Mouse (Mus musculus) limb, embryonic 12.5 days (tissue): ENCODE results near the gene Stil. TPM values are rescaled to one million over a fixed set of nuclear protein-coding genes. Genes with fewer than 3 reads are reported as not detected.
A peak's percentile ranks its signal among the peaks of the same experiment; 100 is the strongest.

ENCODE experiments used
- ATAC-seq: fragments of 200-750 bp; cut with Nextera tagmentation; 2 replicates; pipeline ENCODE4 v1.8.0; 2017; ENCODE audit warnings: low read depth, moderate TSS enrichment; ENCODE audit not compliant: insufficient number of reproducible peaks, insufficient read depth, low FRiP score, low TSS enrichment
- H3K27ac ChIP-seq: fragments of 300-500 bp; sonication (generic); 2 replicates; pipeline ENCODE4 v1.5.1; 2016; ENCODE audit warnings: mild to moderate bottlenecking, moderate library complexity
- H3K27me3 ChIP-seq: fragments of 300-500 bp; sonication (generic); 2 replicates; pipeline ENCODE4 v1.6.1; 2016; ENCODE audit warnings: mild to moderate bottlenecking, moderate library complexity
- H3K36me3 ChIP-seq: fragments of 300-500 bp; sonication (generic); 2 replicates; pipeline ENCODE4 v1.6.1; 2016; ENCODE audit warnings: mild to moderate bottlenecking, moderate library complexity
- H3K4me1 ChIP-seq: fragments of 300-500 bp; sonication (generic); replicated peaks from 2 replicates; pipeline ENCODE4 v1.6.1; 2016
- H3K4me2 ChIP-seq: fragments of 300-500 bp; sonication (generic); 2 replicates; pipeline ENCODE4 v1.6.1; 2016; ENCODE audit warnings: mild to moderate bottlenecking, moderate library complexity
- H3K4me3 ChIP-seq: fragments of 300-500 bp; sonication (generic); replicated peaks from 2 replicates; pipeline ENCODE4 v1.5.1; 2016; ENCODE audit warnings: mild to moderate bottlenecking
- H3K9ac ChIP-seq: fragments of 300-500 bp; sonication (generic); replicated peaks from 2 replicates; pipeline ENCODE4 v1.6.1; 2016; ENCODE audit warnings: mild to moderate bottlenecking, moderate library complexity
- H3K9me3 ChIP-seq: fragments of 300-500 bp; sonication (generic); 2 replicates; pipeline ENCODE4 v1.6.1; 2016; ENCODE audit warnings: mild to moderate bottlenecking, moderate library complexity
- WGBS: fragments of 180-500 bp; shearing (Covaris S2); methylation state at CpG from one replicate; pipeline ENCODE4 v1.1.7; 2016; 5-methylcytosine and 5-hydroxymethylcytosine counted together
- polyA plus RNA-seq: library from polyadenylated mRNA; unstranded; fragments of >200 nt; fragmentation: Nextera tagmentation; extraction: Ambion mirVana; gene quantifications from 2 replicates; pipeline ENCODE4 v1.2.1, GENCODE M21; 2016

Gene Stil
- polyA plus RNA-seq, 1 experiment from 2014 or later = 16.9 TPM

DNA sequence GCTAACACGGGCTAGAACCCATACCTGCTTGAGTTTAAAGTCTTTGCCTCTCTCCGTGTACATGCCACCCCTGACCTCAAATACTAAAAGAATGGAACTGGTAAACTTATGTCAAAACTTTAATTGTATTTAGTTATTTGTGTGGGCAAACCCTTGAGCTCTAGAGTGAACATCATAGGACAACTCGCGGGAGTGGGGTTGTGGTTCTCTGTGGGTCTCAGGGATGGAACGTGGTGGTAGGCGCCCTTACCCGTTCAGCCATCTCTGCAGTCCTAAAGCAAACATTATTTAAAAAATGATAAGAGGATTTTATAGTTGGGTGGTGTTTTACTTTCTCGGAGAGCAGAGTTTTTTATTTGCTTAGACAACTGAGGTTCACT lies 13.8 kb upstream of the Stil start:
- Histone ChIP-seq H3K27me3 (no peaks in the 10 kb centered on the region), H3K4me3 (peak overlapping the region; percentile 89), H3K4me2 (peak overlapping the region; percentile 70), H3K27ac (peak overlapping the region; percentile 99), H3K4me1 (peaks cover 9% of the 10 kb centered on the region; the same call in 1 of the 2 replicates), H3K36me3 (0 out of 2 replicates have a peak, but pooled peaks cover 3% of the 10 kb centered on the region), H3K9ac (peak overlapping the region; percentile 93), H3K9me3 (no peaks in the 10 kb centered on the region)
- WGBS = 2% methylated on average over 8 of the region's 8 CpGs
- peak; percentile 50; the same call in 1 of the 2 replicates for ATAC-seq

GRCm38 (mm10) chr4:114986591-114987432 lies 13.1 kb upstream of the Stil start, which contains the start of gene Cmpk1:
Gene Cmpk1 (minus strand): TSS chr4:114987241.
- H3K4me2 ChIP-seq = peak within 1 kb of the TSS; percentile 70
- ATAC-seq = peak; percentile 97
- WGBS = under 1% methylated on average over 92 of the region's 93 CpGs

GRCm38 (mm10) chr4:114994218-114994617 lies 5.7 kb upstream of the Stil start:
- no peak for ATAC-seq
- WGBS = 89% methylated on average over 3 of the region's 3 CpGs
- no peaks in the 10 kb centered on the region for H3K36me3 ChIP-seq
- H3K4me2 ChIP-seq = no peak overlapping the region
- no peaks in the 10 kb centered on the region for H3K9me3 ChIP-seq
- no peak overlapping the region for H3K27ac ChIP-seq
- no peak overlapping the region for H3K9ac ChIP-seq
- H3K27me3 ChIP-seq = 0 out of 2 replicates have a peak, but pooled peaks cover 10% of the 10 kb centered on the region
- no peak overlapping the region for H3K4me3 ChIP-seq
- H3K4me1 ChIP-seq = no peaks in the 10 kb centered on the region

More at GRCm38 (mm10) chr4:114986591-114987432, 13.1 kb upstream of the Stil start, which contains the start of gene Cmpk1:
- Histone ChIP-seq H3K9ac (peak within 1 kb of the TSS; percentile 93), H3K9me3 (no peaks in the 10 kb centered on the region), H3K36me3 (0 out of 2 replicates have a peak, but pooled peaks cover 3% of the 10 kb centered on the region), H3K4me1 (peaks cover 9% of the 10 kb centered on the region; the same call in 1 of the 2 replicates), H3K27ac (peak within 1 kb of the TSS; percentile 99), H3K4me3 (peak within 1 kb of the TSS; percentile 89), H3K27me3 (0 out of 2 replicates have a peak, but pooled peaks cover 2% of the 10 kb centered on the region)

DNA sequence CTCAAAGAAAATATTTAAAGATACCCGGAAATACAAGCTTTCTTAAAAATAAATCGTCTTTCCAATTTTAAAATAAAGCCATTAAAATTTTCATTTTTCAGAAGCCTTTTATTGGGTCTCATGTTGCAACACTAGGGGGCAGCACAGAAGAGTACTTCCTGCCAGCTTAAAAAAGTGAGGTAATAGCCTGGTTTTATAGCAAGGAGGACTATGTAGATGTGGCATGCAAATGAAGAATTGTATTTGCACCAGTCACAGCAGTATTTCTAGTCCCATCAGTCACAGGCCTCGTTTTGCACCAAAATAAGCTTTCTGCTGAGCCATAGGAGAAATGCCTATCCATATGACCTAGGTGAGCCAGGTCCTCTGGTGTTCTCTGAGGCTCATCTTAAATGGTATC lies 2.9 kb upstream of the Stil start:
- 0 out of 2 replicates have a peak, but pooled peaks cover 6% of the 10 kb centered on the region for H3K27me3 ChIP-seq
- ATAC-seq = no peak
- WGBS = 60% methylated on average over 3 of the region's 3 CpGs

GRCm38 (mm10) chr4:114999445-114999772 lies 550 bp upstream of the Stil start:
- Histone ChIP-seq H3K9ac (peak overlapping the region; percentile 63), H3K27ac (peak overlapping the region; percentile 96), H3K4me1 (peaks cover 17% of the 10 kb centered on the region), H3K9me3 (no peaks in the 10 kb centered on the region), H3K36me3 (peaks cover 15% of the 10 kb centered on the region), H3K27me3 (no peaks in the 10 kb centered on the region), H3K4me3 (peak overlapping the region; percentile 74), H3K4me2 (peak overlapping the region; percentile 69)
- ATAC-seq = no peak
- WGBS = 9% methylated on average over 9 of the region's 9 CpGs

More for the DNA sequence above, 2.9 kb upstream of the Stil start:
- Histone ChIP-seq H3K4me3 (no peak overlapping the region), H3K4me1 (peaks cover 15% of the 10 kb centered on the region), H3K4me2 (no peak overlapping the region), H3K9me3 (no peaks in the 10 kb centered on the region), H3K9ac (no peak overlapping the region), H3K36me3 (no peaks in the 10 kb centered on the region), H3K27ac (no peak overlapping the region)

DNA sequence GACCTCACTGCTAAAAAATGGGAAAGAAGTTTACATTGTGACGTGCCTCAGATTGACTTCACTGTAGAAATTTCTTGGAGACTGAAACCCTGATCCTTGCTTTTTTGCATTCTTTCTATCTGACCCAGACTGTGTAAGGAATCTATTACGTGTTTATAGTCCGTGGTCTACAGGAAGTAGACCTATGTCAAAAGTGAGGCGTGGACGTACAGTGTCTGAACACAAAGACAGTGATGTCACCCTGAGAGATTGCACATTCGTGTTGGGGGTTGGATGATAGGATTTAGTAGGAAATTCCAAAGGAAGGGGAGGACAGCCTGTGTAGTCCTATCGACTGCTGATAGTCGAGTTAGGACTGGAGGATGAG lies 453 bp downstream of the Stil start:
- Histone ChIP-seq H3K27ac (peak overlapping the region; percentile 87), H3K4me1 (peaks cover 17% of the 10 kb centered on the region), H3K4me2 (peak overlapping the region; percentile 69), H3K36me3 (peaks cover 22% of the 10 kb centered on the region), H3K9me3 (no peaks in the 10 kb centered on the region), H3K9ac (peak overlapping the region; percentile 73), H3K27me3 (no peaks in the 10 kb centered on the region), H3K4me3 (peak overlapping the region; percentile 74)
- peak; percentile 38; the same call in 1 of the 2 replicates for ATAC-seq
- WGBS = 3% methylated on average over 8 of the region's 8 CpGs

DNA sequence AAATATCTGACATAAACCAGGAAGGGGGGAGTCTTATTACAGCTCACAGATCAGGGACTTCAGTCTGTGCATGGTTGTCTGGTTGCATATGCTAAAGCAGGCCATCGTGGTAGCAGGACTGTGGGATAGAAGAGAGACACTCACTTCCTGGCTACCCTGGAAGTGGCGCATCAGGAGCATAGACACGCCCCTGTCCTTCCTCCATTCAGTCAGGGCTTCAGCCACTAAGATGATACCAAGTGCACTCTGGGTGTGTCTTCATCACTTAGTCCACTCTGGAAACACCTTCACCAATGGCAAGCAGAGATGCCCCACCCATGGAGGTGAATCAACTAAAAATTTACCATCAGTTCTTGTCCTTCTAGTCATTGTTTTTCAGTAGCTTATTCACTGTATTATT lies 14.3 kb downstream of the Stil start:
- Histone ChIP-seq H3K9me3 (no peaks in the 10 kb centered on the region), H3K36me3 (peaks cover 77% of the 10 kb centered on the region), H3K4me1 (no peaks in the 10 kb centered on the region), H3K27me3 (no peaks in the 10 kb centered on the region), H3K4me3 (no peak overlapping the region), H3K9ac (no peak overlapping the region), H3K27ac (no peak overlapping the region), H3K4me2 (no peak overlapping the region)
- ATAC-seq = no peak
- WGBS = 82% methylated on average over 3 of the region's 3 CpGs

DNA sequence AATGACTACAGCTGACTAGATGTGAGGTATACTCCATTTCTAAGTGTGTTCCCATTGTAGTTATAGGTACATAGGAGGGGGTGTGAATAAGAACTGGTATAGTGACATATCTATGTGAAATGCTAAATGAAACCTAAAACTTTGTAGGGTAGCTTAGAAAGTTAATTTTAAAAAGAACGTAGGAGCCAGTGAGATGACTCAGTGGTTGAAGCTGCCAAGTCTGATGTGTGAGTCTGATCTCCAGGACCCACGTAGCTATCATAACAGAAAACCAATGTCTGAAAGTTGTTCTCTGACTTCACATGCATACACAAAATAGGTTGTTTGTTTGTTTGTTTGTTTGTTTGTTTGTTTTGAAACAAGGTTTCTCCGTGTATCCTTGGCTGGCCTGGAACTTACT lies 20.0 kb downstream of the Stil start:
- H3K4me2 ChIP-seq = no peak overlapping the region
- WGBS = 94% methylated on average over 3 of the region's 3 CpGs

DNA sequence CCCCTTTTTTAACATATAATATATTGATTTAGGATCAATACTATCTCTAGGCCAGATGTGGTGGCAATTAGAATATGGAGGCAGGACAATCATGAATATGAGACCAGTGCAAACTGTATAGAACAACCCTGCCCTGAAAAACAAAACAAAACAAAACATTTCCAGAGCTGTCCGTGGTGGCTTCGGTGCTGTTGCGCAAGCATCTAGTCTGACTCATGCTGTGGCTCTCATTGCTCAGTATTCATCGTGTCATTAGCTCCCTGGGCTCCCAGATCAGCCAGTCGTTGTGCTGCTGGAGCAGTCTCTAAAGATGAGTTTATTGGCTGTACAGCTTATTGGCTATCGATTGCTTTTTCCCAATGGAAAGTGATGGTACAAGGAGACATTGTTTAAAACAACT lies 35.1 kb downstream of the Stil start:
- no peak for ATAC-seq
- Histone ChIP-seq H3K9me3 (no peaks in the 10 kb centered on the region), H3K36me3 (peaks cover 62% of the 10 kb centered on the region), H3K27ac (no peak overlapping the region), H3K27me3 (no peaks in the 10 kb centered on the region), H3K9ac (no peak overlapping the region), H3K4me1 (no peaks in the 10 kb centered on the region), H3K4me3 (no peak overlapping the region), H3K4me2 (no peak overlapping the region)
- WGBS = 85% methylated on average over 6 of the region's 6 CpGs

More for the DNA sequence above, 20.0 kb downstream of the Stil start:
- no peak overlapping the region for H3K4me3 ChIP-seq
- ATAC-seq = no peak
- peaks cover 80% of the 10 kb centered on the region for H3K36me3 ChIP-seq
- no peaks in the 10 kb centered on the region for H3K27me3 ChIP-seq
- H3K4me1 ChIP-seq = no peaks in the 10 kb centered on the region
- no peak overlapping the region for H3K9ac ChIP-seq
- H3K9me3 ChIP-seq = no peaks in the 10 kb centered on the region
- no peak overlapping the region for H3K27ac ChIP-seq

- Histone ChIP-seq H3K9me3 (no peaks in the 10 kb centered on the region), H3K4me2 (no peak overlapping the region), H3K36me3 (peaks cover 68% of the 10 kb centered on the region), H3K27ac (no peak overlapping the region), H3K4me3 (no peak overlapping the region), H3K9ac (no peak overlapping the region), H3K27me3 (no peaks in the 10 kb centered on the region), H3K4me1 (no peaks in the 10 kb centered on the region)
- no peak for ATAC-seq
- 48% methylated on average over 4 of the region's 4 CpGs for WGBS
These were observed 38.3 kb downstream of the Stil start for GRCm38 (mm10) chr4:115038242-115038641.

GRCm38 (mm10) chr4:115045621-115046020 lies 45.7 kb downstream of the Stil start:
- H3K9ac ChIP-seq = no peak overlapping the region
- no peak overlapping the region for H3K4me3 ChIP-seq
- peaks cover 26% of the 10 kb centered on the region for H3K36me3 ChIP-seq
- H3K4me2 ChIP-seq = no peak overlapping the region
- H3K9me3 ChIP-seq = peaks cover 3% of the 10 kb centered on the region; the same call in 1 of the 2 replicates
- peaks cover 26% of the 10 kb centered on the region for H3K27me3 ChIP-seq
- no peak overlapping the region for H3K27ac ChIP-seq
- WGBS = 83% methylated on average over 3 of the region's 3 CpGs
- no peaks in the 10 kb centered on the region for H3K4me1 ChIP-seq
- no peak for ATAC-seq
